Mouse (Mus musculus) MEL (cell line): Measurements from ENCODE around the gene Gm49416.

Experiments
- EP300 ChIP-seq, 2 experiments: IDR thresholded peaks; 2 replicates each; pipeline ENCODE4 v1.6.1; 2011; ENCODE audit warnings: improper control_type of control experiment in 2 of 2, low read length in 2 of 2, low read depth in 1 of 2, mild to moderate bottlenecking in 1 of 2
- ETS1 ChIP-seq: IDR thresholded peaks from 2 replicates; pipeline ENCODE4 v1.6.1; 2012; ENCODE audit warnings: low read depth, mild to moderate bottlenecking, inconsistent platforms, low read length, improper control_type of control experiment, moderate library complexity
- NELFE ChIP-seq: IDR thresholded peaks from 2 replicates; pipeline ENCODE4 v1.6.1; 2011; ENCODE audit warnings: low read depth, low read length, improper control_type of control experiment
- POLR2A ChIP-seq, 2 experiments: IDR thresholded peaks; 2 replicates each; pipeline ENCODE4 v1.6.1; 2011 to 2012; ENCODE audit warnings: low read length in 2 of 2, mild to moderate bottlenecking in 2 of 2, control low read depth in 1 of 2, improper control_type of control experiment in 1 of 2, low read depth in 1 of 2, moderate library complexity in 1 of 2; ENCODE audit not compliant: control insufficient read depth in 1 of 2, insufficient read depth in 1 of 2, poor library complexity in 1 of 2
- TAL1 ChIP-seq: IDR thresholded peaks from 2 replicates; pipeline ENCODE4 v1.6.1; 2012; ENCODE audit warnings: mild to moderate bottlenecking, inconsistent platforms, low read length, moderate library complexity, mixed read lengths
- TCF12 ChIP-seq: IDR thresholded peaks from 2 replicates; pipeline ENCODE4 v1.6.1; 2014; ENCODE audit warnings: low read depth, mild to moderate bottlenecking, inconsistent platforms, low read length, improper control_type of control experiment, moderate library complexity
- USF1 ChIP-seq: IDR thresholded peaks from 2 replicates; pipeline ENCODE4 v1.6.1; 2014; ENCODE audit warnings: low read depth, mild to moderate bottlenecking, inconsistent platforms, low read length, improper control_type of control experiment, moderate library complexity
- ZC3H11A ChIP-seq: IDR thresholded peaks from 2 replicates; pipeline ENCODE4 v1.6.1; 2012; ENCODE audit warnings: low read depth, mild to moderate bottlenecking, inconsistent platforms, low read length, improper control_type of control experiment

GRCm38 (mm10) chr19:8842961-8843360, 45.8 kb upstream of the Gm49416 start:
- TF ChIP-seq EP300 (IDR thresholded peaks at IDR 0.05; ENCODE audit: low read depth in 1 of 2, low read length in 2 of 2) (no peak), TCF12 (no peak), ETS1 (no peak), NELFE (no peak), ZC3H11A (no peak), USF1 (no peak), TAL1 (no peak), POLR2A (IDR thresholded peaks at IDR 0.05; ENCODE audit: control insufficient read depth in 1 of 2, insufficient read depth in 1 of 2, low read depth in 1 of 2, low read length in 2 of 2, poor library complexity in 1 of 2) (no peak)
